Mouse (Mus musculus): ENCODE data around the gene Rec8. TPM values are rescaled to one million over a fixed set of nuclear protein-coding genes. Genes with fewer than 3 reads are reported as not detected.

The Rec8 gene
- total RNA-seq, 2 experiments from 2014 or later, result 0.53 to 0.72 TPM

DNA sequence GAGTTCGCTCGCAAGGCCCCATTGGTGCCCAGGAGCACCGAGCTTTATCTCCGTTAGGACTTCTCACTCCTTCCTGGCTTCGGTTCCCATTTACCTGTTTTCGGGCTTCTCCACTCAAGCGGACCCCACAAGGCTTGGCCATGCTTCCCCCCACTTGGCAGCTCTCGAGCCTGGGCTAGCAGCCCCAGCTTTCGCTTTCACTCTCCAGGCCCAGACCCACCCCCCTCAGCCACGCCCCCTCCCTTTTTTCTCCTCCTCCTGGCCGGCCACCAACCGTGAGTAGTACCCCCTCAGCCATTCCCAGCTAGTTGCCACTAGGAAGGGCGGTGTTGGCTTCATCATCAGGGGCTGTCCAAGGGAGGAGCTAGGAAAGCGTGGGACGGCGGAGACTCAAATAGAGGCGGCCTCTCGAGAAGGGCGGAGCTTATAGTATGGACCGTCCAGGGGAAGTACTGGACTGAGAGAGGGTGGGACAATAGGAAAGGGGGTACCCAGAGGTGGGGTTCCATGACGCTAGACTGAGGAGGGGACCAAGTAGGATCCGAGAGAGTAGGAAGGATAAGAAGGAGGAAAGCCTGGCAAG is 27.0 kb upstream of the Rec8 start, which contains the start of gene Psme2:
Gene Psme2, minus strand, starts transcription at position 366 of the 583 bp plus-strand sequence.
- intact Hi-C loops (cut with DNase I; ENCODE audit: low total_unique reads), result no loop called here
- DNase-seq, result peak; percentile 95

DNA sequence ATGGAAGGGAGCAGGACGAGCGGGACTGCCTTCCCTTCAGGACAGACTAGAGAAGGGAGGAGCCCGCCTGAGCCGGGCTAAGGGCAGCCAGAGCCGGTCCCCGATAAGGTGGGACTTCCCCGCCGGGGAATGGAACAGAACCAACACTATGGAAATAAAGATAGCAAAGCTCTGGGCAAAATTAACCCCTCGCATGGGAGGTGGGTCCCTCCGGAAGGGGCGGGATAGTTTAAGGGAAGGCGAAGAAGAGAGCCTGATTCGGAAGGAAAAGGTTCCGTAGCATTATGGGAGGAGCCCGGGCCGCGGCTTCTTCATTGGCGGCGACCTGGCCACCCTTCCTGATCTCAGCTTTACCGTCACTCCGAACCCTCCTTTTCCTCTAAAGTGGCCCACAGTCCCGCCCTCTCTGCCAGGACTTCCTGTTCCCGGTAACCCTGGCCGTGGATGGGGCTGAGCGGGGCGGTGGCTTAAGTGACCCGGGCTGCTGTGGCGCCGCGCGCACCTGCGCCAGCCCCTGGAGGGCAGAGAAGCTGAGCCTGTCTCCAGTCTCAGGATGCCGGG is 26.4 kb upstream of the Rec8 start, which contains the start of gene Rnf31:
Gene Rnf31, plus strand, starts transcription at position 378 of the 561 bp plus-strand sequence.
- DNase-seq, result peak; percentile 95
- intact Hi-C loops (cut with DNase I; ENCODE audit: low total_unique reads), result no loop called here

DNA sequence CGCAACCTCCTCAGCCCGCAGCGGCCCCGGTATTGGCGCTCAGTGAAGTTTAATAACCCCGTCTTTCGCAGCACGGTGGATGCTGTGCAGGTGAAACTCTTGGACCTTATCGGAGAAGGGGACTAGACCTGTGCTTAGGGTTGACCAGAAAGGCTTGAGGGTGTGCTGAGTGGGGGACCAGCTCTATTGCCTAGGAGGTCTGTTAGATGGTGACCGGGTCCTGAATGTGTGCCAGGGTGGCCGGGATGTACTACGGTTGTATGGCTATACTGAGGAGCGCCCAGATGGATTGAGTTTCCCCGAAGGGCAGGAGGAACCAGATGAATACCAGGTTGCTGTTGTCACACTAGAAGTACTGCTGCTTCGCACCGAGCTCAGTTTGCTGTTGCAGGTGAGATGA is 25.6 kb upstream of the Rec8 start:
- no peak for DNase-seq
- intact Hi-C loops (cut with DNase I; ENCODE audit: low total_unique reads), result no loop called here

DNA sequence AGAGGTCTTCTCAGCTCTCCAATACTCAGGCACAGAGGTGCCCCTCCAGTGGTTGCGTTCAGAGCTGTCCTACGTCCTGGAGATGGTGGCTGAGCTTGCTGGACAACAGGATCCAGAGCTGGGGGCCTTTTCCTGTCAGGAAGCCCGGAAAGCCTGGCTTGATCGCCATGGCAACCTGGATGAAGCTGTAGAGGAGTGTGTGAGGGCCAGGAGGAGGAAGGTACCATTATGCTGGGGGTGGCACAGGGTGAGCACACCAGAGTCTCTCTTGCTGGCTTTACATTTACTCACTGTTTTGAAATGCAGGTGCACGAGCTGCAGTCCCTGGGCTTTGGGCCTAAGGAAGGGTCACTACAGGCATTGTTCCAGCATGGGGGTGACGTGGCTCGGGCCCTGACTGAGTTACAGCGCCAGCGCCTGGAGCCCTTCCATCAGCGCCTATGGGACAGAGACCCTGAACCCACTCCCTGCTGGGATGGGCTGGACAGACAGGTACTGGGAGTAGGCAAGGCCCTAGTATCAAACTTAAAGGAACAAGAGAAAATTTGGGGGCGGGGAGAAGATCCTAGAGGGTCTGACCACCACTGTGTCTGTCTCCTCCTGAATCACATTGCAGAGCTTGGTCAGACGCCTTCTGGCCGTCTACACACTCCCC is 21.7 kb upstream of the Rec8 start:
- intact Hi-C loops (cut with DNase I; ENCODE audit: low total_unique reads), result no loop called here
- no peak for DNase-seq

DNA sequence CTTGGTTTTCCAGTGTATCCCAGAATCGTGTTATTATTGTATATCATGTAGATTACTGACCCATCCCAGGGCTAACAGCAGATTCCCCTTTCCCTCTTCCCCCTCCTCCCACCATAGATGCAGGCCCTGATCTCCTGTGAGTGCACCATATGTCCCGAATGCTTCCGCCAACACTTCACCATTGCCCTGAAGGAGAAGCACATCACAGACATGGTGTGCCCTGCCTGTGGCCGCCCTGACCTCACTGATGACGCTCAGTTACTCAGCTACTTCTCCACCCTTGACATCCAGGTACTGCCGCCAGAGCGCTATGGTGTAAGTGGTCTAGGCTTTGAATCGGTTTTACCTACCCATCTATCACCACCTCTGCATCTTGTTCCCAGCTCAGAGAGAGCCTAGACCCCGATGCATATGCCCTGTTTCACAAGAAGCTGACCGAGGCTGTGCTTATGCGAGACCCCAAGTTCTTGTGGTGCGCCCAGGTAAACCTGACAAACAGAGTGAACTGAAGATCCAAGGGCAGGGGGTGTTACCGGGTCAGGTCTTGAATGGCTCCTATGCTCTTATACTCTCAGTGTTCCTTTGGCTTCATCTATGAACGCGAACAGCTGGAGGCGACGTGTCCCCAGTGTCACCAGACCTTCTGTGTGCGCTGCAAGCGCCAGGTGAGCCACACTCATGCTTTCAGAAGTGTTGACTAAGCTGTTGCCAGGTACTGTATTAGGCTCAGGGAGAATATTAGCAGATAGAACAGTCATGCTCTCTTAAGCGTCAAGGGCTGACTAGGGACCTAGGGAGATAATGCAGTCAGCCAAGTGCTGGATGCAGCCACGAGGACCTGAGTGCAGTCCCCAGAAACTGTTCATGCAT is 19.1 kb upstream of the Rec8 start:
- no peak for DNase-seq
- intact Hi-C loops (cut with DNase I; ENCODE audit: low total_unique reads), result no loop called here

DNA sequence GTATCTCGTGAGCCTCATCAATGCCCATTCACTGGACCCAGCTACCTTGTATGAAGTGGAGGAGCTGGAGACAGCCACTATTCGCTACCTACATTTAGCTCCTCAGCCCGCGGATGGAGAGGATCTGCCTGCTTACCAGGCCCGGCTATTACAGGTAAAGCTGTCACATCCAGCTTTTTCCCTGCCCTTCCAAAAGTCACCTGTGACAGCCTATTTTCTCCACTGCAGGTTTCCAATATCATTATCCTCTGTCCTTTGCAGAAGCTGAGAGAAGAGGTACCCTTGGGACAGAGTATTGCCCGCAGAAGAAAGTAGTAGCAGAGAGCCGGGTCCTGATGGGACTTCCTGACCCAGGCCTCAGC is 14.6 kb upstream of the Rec8 start, which contains the start of gene Irf9:
Gene Irf9, plus strand, starts transcription at position 301 of the 362 bp plus-strand sequence.
- DNase-seq, result no peak
- intact Hi-C loops (cut with DNase I; ENCODE audit: low total_unique reads), result no loop called here

DNA sequence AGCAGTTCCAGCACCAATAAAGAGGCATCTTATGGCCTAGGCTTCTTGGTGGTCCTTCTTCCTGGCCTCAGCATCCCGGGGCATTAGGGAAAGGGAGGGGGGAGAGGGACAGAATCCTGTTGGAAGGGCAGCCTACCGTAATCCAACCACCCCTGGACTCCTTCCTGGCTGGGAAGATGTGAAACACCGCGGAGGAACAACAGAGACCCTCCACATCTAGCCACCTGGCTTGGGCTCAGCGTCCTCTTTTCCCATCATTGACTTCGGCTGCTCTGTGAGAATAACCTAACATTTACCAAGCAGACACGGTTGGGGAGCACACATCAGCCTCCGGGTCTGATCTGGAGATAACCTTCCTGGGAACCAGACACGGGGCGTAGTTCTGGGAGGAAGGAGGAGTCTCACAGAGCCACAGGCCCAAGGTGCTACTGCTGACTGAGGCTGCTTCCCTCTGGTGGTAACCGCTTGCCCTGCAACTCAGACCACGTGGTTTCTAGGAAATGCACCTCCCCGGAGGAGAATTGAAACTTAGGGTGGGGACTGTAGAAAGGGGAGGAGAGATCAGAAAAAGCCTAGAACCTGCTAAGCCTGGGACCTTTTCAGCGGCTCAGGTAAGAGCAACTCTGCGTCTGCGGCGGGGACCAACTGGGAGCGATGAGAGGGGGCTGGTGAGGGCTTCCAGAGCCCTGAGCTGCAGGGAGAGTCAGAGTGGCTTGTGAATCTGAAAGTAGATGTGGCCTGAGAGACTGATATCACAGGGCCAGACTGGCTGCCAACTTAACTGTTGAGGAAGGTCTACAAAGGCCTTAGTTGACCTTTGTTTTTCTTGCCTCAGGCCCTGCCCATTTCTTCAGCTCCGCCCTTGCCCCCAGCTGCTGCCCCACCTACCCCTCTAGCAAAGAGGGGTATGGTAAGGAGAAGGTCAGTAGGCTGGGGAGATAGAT is 13.9 kb upstream of the Rec8 start:
- intact Hi-C loops (cut with DNase I; ENCODE audit: low total_unique reads), result no loop called here
- DNase-seq, result peak; percentile 89

DNA sequence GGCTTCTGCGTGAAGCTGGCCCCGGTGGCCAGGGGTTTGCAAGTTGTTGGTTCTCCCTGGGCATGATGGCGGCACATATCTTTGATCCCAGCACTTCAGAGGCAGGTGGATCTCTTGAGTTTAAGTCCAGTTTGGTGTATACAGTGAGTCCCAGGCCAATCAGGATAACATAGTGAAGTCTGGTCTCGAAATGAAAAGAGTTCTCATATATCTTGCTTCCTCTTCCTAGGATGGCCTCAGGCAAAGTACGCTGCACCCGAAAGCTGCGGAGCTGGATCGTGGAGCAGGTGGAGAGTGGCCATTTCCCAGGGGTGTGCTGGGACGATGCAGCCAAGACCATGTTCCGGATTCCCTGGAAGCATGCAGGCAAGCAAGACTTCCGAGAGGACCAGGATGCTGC is 13.0 kb upstream of the Rec8 start:
- DNase-seq, result no peak
- intact Hi-C loops (cut with DNase I; ENCODE audit: low total_unique reads), result no loop called here

DNA sequence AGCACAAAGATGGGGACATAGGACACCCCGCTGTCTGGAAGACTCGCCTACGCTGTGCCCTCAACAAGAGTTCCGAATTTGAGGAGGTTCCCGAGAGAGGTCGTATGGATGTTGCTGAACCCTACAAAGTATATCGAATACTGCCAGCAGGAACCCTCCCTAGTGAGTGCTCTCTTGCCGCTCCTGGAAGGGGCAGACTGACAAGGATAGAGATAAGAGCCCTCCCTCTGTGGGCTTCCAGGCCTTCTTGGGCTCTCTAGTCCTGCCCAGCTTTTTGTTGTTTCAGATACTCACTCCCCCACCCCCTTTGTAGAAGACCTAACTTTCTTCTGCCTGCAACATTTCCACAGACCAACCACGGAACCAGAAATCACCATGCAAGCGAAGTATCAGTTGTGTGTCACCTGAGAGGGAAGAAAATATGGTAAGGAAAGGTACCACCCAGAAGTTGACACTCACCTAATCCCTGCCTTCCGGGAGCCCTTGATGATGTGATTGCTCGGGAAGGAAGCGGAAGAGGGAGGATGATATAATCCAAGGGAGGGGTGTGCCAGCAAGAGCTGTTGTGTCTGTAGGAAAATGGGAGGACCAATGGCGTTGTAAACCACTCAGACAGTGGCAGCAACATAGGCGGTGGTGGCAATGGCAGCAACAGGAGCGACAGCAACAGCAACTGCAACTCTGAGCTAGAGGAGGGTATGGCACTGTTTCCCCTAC is 11.9 kb upstream of the Rec8 start:
- intact Hi-C loops (cut with DNase I; ENCODE audit: low total_unique reads), result no loop called here
- DNase-seq, result no peak

DNA sequence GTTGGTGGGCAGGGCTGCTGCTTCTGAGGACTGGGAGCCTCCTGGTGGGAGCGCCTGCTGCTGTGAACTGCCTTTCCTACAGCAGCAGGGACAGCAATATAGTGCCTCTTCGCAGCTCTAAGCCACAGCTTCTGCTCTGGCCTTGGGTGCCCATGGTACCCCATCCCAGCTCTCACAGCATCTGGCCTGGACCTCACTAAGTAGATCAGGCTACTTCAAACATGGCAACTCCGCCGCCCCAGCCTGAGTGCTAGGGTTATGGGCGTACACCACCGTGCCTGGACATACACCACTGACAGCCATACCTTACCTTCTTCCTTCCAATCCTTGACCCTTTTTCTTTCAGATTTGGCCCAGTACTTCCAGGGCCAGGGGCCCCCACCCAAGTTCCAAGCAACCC is 9.5 kb upstream of the Rec8 start:
- no peak for DNase-seq
- intact Hi-C loops (cut with DNase I; ENCODE audit: low total_unique reads), result no loop called here

DNA sequence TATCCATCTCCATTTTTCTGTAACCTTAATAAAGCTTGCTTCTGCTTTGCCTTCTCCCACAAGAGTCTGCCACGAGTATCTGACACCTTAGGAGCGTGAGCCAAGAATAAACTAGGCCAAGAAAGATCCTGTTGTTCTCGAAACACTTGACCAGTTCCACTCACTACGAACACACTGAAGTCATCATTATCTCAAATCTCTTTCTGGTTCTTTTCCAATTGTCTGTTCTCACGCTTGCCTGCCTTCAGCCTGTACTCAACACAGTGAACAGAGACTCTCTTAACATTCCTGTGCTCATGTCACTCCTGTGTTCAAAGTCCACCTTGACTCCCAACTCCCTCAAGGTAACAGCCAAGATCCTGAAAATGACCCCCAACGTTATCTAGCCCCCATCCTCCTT is 4.5 kb upstream of the Rec8 start:
- DNase-seq, result no peak
- intact Hi-C loops (cut with DNase I; ENCODE audit: low total_unique reads), result no loop called here

DNA sequence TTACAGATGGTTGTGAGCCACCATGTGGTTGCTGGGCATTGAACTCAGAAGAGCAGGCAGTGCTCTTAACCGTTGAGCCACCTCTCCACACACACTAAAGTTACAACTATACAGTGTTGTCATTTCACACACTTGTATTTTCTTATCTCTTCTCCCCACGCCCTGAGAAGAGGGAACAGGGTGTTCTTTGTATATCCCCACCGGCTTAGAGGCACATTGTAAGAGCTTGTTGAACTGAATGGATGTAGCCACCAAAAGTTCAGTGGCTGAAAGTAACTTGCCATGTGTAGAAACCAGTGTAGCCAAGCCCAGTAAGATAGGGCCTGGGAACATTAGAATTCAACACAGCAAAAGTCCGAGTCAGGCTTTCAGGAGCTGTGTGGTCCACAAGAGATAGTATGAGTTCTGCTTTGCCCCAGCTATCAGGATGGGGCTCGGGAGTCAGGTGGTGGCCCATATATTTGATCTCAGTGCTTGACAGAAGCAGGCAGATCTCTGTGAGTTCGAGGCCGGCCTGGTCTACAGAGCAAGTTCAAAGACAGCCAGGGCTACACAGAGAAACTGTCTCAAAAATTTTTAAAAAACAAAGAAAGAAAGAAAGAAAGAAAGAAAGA is 3.2 kb upstream of the Rec8 start:
- intact Hi-C loops (cut with DNase I; ENCODE audit: low total_unique reads), result no loop called here
- DNase-seq, result no peak

DNA sequence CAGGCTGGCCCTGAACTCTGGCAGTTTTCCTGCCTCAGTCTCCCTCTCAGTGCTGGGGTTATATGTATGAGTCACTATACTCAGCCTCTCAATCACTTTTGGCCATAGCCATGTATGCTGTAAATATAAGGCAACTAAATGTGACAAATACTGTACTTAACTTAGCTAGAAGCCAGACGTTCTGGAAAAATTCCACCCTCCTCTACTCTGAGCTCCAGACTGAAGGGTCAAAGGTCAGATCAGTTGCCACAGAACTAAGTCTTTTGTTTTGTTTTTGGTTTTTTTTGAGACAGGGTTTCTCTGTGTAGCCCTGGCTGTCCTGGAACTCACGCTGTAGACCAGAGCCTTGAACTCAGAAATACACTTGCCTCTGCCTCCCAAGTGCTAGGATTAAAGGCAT is 2.0 kb upstream of the Rec8 start:
- intact Hi-C loops (cut with DNase I; ENCODE audit: low total_unique reads), result no loop called here
- DNase-seq, result no peak

DNA sequence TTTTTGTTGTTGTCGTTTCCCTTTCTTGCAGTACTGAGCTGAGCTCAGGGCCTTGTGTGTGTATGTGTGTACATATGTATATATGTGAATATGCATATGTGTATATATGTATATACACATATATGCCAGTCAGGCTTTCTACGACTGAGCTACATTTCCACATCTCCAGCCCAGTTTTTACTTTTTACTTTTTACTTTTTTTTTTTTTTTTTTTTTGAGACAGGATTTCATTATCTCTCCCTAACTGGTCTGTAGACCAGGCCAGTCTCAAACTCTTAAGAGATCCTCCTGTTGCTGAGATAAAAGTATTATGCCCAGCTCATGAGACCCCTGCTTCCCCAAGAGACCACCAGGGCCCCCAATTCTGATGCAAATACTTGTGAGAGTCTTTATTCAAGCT is 993 bp upstream of the Rec8 start:
- intact Hi-C loops (cut with DNase I; ENCODE audit: low total_unique reads), result no loop called here
- no peak for DNase-seq

DNA sequence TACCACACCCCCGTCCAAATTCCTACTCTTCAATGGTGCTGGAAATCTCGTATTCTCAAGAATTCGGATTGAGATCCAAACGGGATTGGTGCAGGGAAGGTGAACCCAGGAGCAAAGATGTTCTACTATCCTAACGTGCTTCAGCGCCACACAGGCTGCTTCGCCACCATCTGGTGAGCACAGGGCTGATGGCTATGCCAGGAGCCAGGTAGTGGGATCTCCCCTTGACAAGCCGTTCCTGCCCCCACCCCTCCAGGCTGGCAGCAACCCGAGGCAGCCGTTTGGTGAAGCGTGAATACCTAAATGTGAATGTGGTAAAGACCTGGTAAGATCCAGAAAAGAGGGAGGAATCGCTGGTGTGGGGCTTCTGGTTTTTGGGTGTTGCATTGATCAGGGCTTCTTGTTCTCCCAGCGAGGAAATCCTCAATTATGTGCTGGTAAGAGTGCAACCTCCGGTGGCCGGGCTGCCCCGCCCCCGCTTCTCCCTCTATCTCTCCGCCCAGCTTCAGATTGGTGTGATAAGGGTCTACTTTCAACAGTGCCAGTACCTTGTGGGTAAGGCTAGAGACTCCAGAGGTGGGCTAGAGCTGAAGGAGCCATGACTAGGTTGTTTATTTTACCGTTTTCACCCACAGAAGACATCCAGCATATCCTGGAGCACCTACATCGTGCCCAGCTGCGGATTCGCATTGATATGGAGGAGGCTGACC is 804 bp downstream of the Rec8 start:
- intact Hi-C loops (cut with DNase I; ENCODE audit: low total_unique reads), result no loop called here
- no peak for DNase-seq

DNA sequence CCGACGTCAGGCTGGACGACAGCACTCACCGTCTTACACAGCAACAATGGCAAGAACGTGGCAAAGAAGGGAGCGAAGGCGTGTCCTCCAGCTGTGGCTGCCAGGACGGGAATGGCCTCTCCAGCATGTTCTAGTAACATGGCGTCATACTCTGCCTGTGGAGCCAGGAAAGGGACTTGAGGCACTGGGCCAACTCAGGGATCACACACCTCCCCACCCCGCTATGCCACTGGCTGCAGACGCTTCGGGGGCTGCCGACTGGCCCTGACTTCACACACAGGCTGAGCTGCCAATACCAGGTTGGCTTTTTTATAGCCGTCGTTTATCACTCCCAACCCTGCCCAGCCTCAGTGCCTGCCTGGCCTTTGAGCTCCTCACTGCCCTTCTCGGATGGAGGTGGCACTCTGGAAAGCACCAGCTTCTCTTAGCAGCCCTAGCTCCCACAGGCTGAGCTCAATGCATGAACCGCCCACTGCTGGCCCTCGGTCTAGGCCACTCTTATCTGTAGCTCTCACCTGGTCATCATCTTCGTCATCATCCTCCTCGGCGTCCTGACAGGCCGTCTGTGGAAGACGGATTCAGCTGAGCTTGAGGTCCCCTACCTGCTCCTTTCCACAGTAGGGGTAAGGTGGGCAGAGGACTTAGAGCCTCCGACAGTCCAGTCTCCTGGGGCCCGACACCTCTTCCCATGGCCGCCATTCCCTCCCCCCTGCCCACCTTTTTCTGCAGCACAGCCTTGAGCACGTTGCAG is 10.4 kb downstream of the Rec8 start:
- intact Hi-C loops (cut with DNase I; ENCODE audit: low total_unique reads), result no loop called here
- DNase-seq, result no peak

DNA sequence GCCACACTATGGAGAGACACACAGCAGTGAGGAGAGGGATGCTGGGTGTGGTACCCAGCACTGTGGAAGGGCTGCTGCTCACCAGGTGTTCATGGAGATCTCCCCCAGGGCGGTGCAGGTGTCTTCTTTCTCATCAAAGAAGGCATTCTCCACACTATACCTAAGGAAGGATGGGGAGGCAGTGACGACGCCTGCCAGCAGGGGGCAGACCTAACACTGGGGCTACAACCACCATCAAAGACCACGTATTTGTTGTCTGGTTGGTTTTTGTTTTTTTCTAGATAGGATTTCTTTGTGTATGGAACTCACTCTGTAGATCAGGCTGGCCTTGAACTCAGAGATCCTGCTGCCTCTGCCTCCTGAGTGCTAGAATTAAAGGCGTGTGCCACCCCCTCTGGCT is 11.5 kb downstream of the Rec8 start:
- DNase-seq, result peak; percentile 40
- intact Hi-C loops (cut with DNase I; ENCODE audit: low total_unique reads), result no loop called here
